Mouse (Mus musculus) E14TG2a.4 (cell line): ENCODE results near the gene Pip5k1c.

Experiments
- H3K27me3 ChIP-seq: 2 replicates; pipeline ENCODE4 v1.6.1; 2014; ENCODE audit warnings: low read length, control low read depth; ENCODE audit not compliant: insufficient read depth
- H3K36me3 ChIP-seq: 2 replicates; pipeline ENCODE4 v1.6.1; 2014; ENCODE audit warnings: low read length, control low read depth; ENCODE audit not compliant: insufficient read depth
- H3K4me1 ChIP-seq: replicated peaks from 2 replicates; pipeline ENCODE4 v1.6.1; 2014; ENCODE audit warnings: low read depth, low read length, control low read depth
- H3K4me3 ChIP-seq: replicated peaks from 2 replicates; pipeline ENCODE4 v1.5.1; 2014; ENCODE audit warnings: mild to moderate bottlenecking, low read length
- H3K9me3 ChIP-seq: 2 replicates; pipeline ENCODE4 v1.6.1; 2014; ENCODE audit warnings: low read length, control low read depth
- CTCF ChIP-seq: conservative IDR thresholded peaks from 2 replicates; pipeline ENCODE4 v1.5.1; 2014; ENCODE audit warnings: low read length
- NANOG ChIP-seq: IDR thresholded peaks from 2 replicates; pipeline ENCODE4 v1.6.1; 2014; ENCODE audit warnings: borderline replicate concordance, low read length, mixed read lengths
- POU5F1 ChIP-seq: IDR thresholded peaks from 2 replicates; pipeline ENCODE4 v1.6.1; 2014; ENCODE audit warnings: low read length, borderline replicate concordance

Pip5k1c gene

GRCm38 (mm10) chr10:81349961-81350350, 57.2 kb downstream of the Pip5k1c start:
- Histone ChIP-seq H3K9me3 (no peaks in the 10 kb centered on the region), H3K4me1 (peaks cover 89% of the 10 kb centered on the region), H3K27me3 (peaks cover 7% of the 10 kb centered on the region), H3K4me3 (peak overlapping the region; percentile 97), H3K36me3 (peaks cover 29% of the 10 kb centered on the region)
- TF ChIP-seq CTCF = no peak
- no peak for TF ChIP-seq NANOG
- no peak for TF ChIP-seq POU5F1

DNA sequence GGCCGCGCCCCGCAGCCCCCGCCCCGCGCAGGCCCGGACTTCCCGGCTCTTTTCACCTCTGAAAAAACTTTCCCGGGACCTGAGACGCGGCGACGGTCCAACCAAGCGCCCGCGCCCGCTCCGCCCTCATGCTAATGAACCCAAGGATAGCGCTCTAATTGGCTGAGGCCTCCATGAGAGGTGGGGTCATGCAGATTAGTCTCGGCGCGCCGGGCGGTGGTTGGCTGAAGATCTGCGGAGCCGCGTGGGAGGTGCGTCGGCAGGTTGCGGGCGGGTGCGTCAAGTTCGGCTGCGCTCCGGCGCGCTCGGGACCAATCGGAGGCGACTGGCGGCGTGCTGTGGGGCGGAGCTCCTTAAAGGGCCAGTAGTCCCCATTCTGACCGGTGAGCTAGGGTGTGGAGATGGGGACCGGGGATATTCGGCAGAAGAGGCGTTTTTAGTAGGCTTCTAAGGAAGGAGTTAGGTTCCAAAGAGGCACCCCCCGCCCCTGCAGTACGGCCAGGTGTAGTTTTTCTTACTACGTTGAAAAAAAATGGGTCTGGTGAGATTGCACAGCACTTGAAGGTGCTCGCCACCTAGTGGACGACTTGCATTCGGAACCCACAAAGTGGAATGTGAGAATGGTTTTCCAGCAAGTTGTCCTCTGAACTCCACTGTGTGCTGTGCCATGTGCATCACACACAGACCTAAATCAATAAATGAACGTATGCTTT, 57.7 kb downstream of the Pip5k1c start, which contains the start of gene Hmg20b:
Gene Hmg20b (minus strand): TSS at position 130 of the 713 bp plus-strand sequence.
- Histone ChIP-seq H3K4me1 (peaks cover 88% of the 10 kb centered on the region), H3K27me3 (peaks cover 3% of the 10 kb centered on the region), H3K4me3 (peak within 1 kb of the TSS; percentile 97), H3K36me3 (peaks cover 24% of the 10 kb centered on the region), H3K9me3 (no peaks in the 10 kb centered on the region)
- TF ChIP-seq NANOG = no peak
- TF ChIP-seq CTCF = peak; percentile 90

DNA sequence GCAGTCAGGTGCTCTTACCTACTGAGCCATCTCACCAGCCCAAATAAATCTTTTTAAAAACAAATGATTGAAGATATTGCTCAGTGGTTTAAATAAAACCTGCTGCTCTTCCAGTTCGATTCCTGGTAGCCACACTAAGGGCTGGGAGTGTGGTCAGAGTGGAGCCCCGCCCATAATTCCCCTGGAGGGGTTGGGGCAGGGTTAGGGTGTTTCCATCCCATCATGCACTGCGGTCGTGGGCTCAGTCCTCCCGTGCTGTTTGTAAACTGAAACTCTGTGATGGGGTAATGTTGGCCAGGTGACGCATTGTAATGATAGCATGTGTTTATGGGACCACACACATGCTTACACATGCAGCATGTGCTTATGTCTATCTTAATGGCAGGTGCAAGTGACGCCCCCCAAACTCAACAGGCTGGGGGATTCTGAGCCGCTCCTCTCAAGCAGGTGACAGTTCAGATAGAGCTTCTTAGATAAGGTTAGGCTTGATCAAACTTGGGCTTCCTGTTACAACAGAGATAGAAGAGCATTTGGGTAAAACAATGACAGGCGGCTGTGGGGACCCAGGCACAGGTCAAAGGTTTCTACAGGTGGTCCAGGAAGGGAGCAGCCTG, 59.0 kb downstream of the Pip5k1c start:
- Histone ChIP-seq H3K9me3 (no peaks in the 10 kb centered on the region), H3K27me3 (no peaks in the 10 kb centered on the region), H3K4me3 (peak overlapping the region; percentile 97), H3K36me3 (peaks cover 18% of the 10 kb centered on the region), H3K4me1 (peaks cover 90% of the 10 kb centered on the region)
- TF ChIP-seq NANOG (no peak), POU5F1 (no peak), CTCF (no peak)

DNA sequence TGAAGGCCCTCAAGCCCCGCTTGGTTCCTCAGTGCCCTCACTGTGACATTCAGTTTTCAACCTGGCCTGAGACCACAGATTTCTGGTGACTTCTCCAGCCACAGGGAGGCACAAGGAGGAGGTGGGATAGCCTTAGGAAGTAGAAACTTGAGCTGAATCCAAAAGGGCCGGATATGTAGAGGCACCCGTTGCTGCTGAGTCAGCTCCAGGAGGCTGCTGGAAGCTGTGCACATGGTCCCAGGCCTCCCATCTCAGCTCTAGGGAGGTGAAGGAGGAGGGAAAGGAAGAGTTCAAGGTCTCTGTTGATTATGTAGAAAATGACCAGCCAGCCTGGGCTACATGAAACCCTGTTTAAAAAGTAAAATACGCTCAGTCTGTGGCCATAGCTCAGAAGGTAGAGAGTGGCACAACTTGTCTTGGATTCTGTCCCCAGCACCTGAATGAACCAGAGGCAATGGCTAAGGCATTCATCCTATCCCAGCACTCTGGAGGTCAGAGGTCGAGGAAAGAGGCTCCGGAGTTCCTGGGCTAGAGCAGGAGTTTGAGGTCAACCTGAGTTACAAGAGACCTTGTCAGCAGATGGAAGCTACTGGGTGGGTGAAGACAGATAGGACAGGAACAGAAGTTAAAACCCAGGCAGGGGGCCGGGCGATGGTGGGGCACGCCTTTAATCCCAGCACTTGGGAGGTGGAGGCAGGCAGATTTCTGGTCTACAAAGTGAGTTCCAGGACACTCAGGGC, 62.1 kb downstream of the Pip5k1c start:
- Histone ChIP-seq H3K9me3 (no peaks in the 10 kb centered on the region), H3K4me3 (peak overlapping the region; percentile 50), H3K4me1 (peaks cover 85% of the 10 kb centered on the region), H3K27me3 (no peaks in the 10 kb centered on the region), H3K36me3 (peaks cover 15% of the 10 kb centered on the region)
- TF ChIP-seq CTCF (no peak), POU5F1 (no peak)

GRCm38 (mm10) chr10:81355533-81355932, 62.8 kb downstream of the Pip5k1c start:
- no peaks in the 10 kb centered on the region for H3K27me3 ChIP-seq
- H3K4me1 ChIP-seq = peaks cover 91% of the 10 kb centered on the region
- H3K36me3 ChIP-seq = peaks cover 21% of the 10 kb centered on the region
- no peak for TF ChIP-seq POU5F1
- TF ChIP-seq CTCF = no peak
- no peak for TF ChIP-seq NANOG
- H3K4me3 ChIP-seq = peak overlapping the region; percentile 93; the same call in 1 of the 2 replicates
- H3K9me3 ChIP-seq = no peaks in the 10 kb centered on the region

DNA sequence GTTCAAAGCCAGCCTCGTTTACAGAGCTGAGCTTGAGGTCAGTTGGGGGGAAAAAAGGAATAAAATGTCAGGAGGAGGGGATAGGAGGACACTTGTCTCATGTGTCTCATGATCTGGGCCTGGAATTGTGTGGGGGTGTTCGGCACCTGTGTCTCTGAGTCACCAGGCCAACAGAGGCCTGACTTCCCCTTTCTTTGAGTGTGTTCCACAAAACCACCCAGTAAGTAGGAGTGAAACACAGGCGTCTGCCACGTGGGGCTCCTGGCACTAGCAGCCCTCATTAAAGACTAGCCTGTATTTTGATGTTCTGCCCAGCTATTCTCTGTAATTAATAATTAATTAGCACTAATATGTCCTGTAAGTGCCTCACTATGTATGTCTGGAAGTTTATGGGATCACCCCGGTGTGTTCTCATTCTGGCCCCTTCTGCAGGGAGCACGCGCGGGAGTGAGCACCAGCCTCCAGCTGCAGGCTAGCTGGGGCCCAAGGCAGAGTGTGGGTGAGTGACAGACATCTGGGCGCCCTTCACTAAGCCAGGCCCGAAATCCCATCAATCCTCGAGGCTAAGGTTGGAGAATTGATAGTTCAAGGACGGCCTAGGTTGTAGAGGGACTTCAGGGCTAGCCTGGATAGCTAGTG, 63.7 kb downstream of the Pip5k1c start:
- Histone ChIP-seq H3K9me3 (no peaks in the 10 kb centered on the region), H3K4me1 (peaks cover 94% of the 10 kb centered on the region), H3K4me3 (peak overlapping the region; percentile 93), H3K36me3 (peaks cover 31% of the 10 kb centered on the region), H3K27me3 (no peaks in the 10 kb centered on the region)
- TF ChIP-seq POU5F1 = no peak
- no peak for TF ChIP-seq NANOG
- no peak for TF ChIP-seq CTCF

GRCm38 (mm10) chr10:81356991-81357844, 64.5 kb downstream of the Pip5k1c start, which contains the start of gene Mfsd12:
TSS of gene Mfsd12 (plus strand) at chr10:81357491.
- no peaks in the 10 kb centered on the region for H3K27me3 ChIP-seq
- peaks cover 38% of the 10 kb centered on the region for H3K36me3 ChIP-seq
- H3K4me3 ChIP-seq = peak within 1 kb of the TSS; percentile 93
- TF ChIP-seq NANOG = no peak
- no peak for TF ChIP-seq POU5F1
- no peak for TF ChIP-seq CTCF
- peaks cover 94% of the 10 kb centered on the region for H3K4me1 ChIP-seq
- no peaks in the 10 kb centered on the region for H3K9me3 ChIP-seq

DNA sequence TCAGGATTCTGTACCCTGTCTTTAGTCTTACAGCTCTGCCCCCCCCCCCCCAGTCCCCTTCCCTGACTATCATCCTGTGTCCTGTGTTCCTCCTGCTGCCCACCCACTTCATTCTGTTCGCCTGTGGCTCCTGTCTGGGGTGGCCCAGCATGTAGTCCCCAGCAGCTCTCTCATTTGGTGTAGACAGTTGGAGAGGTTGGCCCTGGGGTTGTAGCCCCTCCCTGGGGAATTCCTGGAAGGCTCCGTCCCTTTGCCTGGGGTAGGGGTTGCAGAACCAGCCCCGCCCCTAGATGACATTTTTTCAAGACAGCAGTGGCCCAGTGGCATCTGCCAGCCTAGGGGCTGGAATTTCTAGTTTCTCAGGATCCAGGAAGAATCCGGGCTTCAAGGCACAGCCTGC, 65.4 kb downstream of the Pip5k1c start:
- Histone ChIP-seq H3K4me3 (peak overlapping the region; percentile 93), H3K27me3 (no peaks in the 10 kb centered on the region), H3K9me3 (no peaks in the 10 kb centered on the region), H3K4me1 (peaks cover 94% of the 10 kb centered on the region), H3K36me3 (peaks cover 48% of the 10 kb centered on the region)
- no peak for TF ChIP-seq NANOG
- no peak for TF ChIP-seq POU5F1
- no peak for TF ChIP-seq CTCF
